Mouse (Mus musculus): Measurements from ENCODE around the gene Elovl6. TPM values are rescaled to one million over a fixed set of nuclear protein-coding genes. Genes with fewer than 3 reads are reported as not detected.

Gene Elovl6
- polyA plus RNA-seq, 1 experiment, result 3.1 TPM

DNA sequence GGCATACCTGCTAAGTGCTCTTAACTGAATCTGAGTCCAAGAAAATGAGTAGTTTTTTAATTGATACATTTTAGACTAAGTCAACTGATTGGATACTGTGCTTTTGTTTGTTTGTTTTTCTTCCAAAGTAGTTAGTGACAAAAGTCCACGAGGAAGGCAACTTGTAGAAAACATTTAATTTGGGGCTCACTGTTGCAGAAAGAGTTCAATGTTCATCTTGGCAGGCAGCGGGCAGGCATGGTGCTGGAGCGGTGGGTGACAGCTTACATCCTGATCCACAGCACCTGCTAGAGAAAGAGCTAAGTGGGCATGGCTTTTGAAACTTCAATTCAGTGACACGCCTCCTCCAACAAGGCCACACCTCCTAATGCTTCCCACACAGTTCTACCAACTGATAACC is 31.7 kb downstream of the Elovl6 start:
- no peak for DNase-seq (ENCODE audit: low read depth in 1 of 2, low spot score in 2 of 2)
- WGBS, result 97% methylated on average over 4 of the region's 4 CpGs
- Histone ChIP-seq H3K27ac (ENCODE audit: insufficient read depth, low read length) (no peak overlapping the region), H3K4me3 (ENCODE audit: extremely low read depth, insufficient read depth, insufficient read length) (no peak overlapping the region), H3K27me3 (ENCODE audit: control insufficient read depth, insufficient read depth, low read length) (no peaks in the 10 kb centered on the region), H3K4me1 (ENCODE audit: control insufficient read depth, insufficient read depth, insufficient read length) (0 out of 2 replicates have a peak, but pooled peaks cover 2% of the 10 kb centered on the region), H3K36me3 (ENCODE audit: control insufficient read depth, insufficient read depth, low read length) (no peaks in the 10 kb centered on the region)
- TF ChIP-seq POLR2A (IDR thresholded peaks at IDR 0.05; ENCODE audit: low read depth, low read length) (no peak), CTCF (IDR thresholded peaks at IDR 0.05; ENCODE audit: extremely low read depth, insufficient read depth, insufficient read length, insufficient replicate concordance) (no peak)

DNA sequence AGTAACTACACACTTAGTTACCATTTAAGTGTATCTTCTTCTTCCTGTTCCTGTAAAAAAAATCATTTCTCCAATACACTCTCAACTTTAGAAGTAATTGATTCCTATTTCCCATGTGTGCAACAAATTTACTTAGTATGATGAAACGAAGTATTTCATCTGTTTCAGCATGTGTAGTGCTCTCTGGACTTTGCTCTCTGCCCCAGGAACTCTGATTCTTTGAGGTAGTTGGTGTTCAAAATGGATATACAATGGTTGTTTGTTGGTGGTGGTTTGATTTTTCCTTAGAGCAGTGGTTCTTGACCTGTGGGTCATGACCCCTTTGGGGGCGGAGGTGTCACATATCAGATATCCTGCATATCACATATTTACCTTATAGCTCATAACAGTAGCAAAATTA is 32.7 kb downstream of the Elovl6 start:
- Histone ChIP-seq H3K4me1 (ENCODE audit: control insufficient read depth, insufficient read depth, insufficient read length) (0 out of 2 replicates have a peak, but pooled peaks cover 2% of the 10 kb centered on the region), H3K36me3 (ENCODE audit: control insufficient read depth, insufficient read depth, low read length) (no peaks in the 10 kb centered on the region), H3K27me3 (ENCODE audit: control insufficient read depth, insufficient read depth, low read length) (no peaks in the 10 kb centered on the region), H3K27ac (ENCODE audit: insufficient read depth, low read length) (no peak overlapping the region), H3K4me3 (ENCODE audit: extremely low read depth, insufficient read depth, insufficient read length) (no peak overlapping the region)
- TF ChIP-seq CTCF (IDR thresholded peaks at IDR 0.05; ENCODE audit: extremely low read depth, insufficient read depth, insufficient read length, insufficient replicate concordance), result no peak
- TF ChIP-seq POLR2A (IDR thresholded peaks at IDR 0.05; ENCODE audit: low read depth, low read length), result no peak
- DNase-seq (ENCODE audit: low read depth in 1 of 2, low spot score in 2 of 2), result no peak
- WGBS, result 88% methylated on average over 2 of the region's 2 CpGs

DNA sequence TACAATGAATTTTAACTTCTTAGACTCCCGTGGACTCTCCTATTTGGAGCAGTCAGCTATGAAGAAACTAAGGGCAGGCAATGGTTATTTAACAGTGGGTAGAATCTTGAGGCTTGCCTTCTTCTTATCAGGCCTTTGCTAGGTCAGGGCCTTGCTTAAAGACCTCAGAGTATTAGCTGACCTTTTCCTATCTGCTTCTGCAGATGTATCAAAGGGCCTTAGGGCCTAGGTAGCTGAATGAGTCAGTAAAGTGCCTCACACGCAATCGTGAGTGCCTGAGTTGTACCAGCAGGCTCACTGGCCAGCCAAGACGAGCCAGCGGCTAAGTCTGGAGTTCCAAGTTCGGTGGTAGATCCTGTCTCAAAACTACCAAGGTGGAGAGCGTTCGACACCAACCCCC is 33.3 kb downstream of the Elovl6 start:
- no peak for DNase-seq (ENCODE audit: low read depth in 1 of 2, low spot score in 2 of 2)
- Histone ChIP-seq H3K27me3 (ENCODE audit: control insufficient read depth, insufficient read depth, low read length) (no peaks in the 10 kb centered on the region), H3K4me3 (ENCODE audit: extremely low read depth, insufficient read depth, insufficient read length) (no peak overlapping the region), H3K4me1 (ENCODE audit: control insufficient read depth, insufficient read depth, insufficient read length) (0 out of 2 replicates have a peak, but pooled peaks cover 2% of the 10 kb centered on the region), H3K27ac (ENCODE audit: insufficient read depth, low read length) (no peak overlapping the region), H3K36me3 (ENCODE audit: control insufficient read depth, insufficient read depth, low read length) (no peaks in the 10 kb centered on the region)
- 81% methylated on average over 8 of the region's 8 CpGs for WGBS
- no peak for TF ChIP-seq POLR2A (IDR thresholded peaks at IDR 0.05; ENCODE audit: low read depth, low read length)
- no peak for TF ChIP-seq CTCF (IDR thresholded peaks at IDR 0.05; ENCODE audit: extremely low read depth, insufficient read depth, insufficient read length, insufficient replicate concordance)

DNA sequence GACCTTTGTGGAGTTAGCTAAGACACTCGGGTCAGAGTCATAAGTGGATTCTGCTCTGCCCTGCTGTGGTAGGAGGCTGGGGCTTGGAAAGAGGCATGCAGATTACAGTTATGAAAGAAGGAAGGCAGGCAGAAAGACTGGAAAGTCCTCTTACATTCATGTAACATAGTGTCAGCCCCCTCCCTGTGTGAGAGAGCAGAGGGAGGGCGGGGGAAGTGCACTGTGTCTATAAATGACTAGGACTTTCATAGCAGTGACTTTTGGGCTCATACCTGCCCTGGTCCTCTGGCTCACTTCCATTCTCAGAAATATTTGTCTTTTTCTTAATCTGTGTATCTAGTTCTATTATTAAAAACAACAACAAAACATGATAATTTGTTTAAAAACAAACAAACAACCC is 33.9 kb downstream of the Elovl6 start:
- TF ChIP-seq POLR2A (IDR thresholded peaks at IDR 0.05; ENCODE audit: low read depth, low read length) (no peak), CTCF (IDR thresholded peaks at IDR 0.05; ENCODE audit: extremely low read depth, insufficient read depth, insufficient read length, insufficient replicate concordance) (no peak)
- H3K27me3 ChIP-seq (ENCODE audit: control insufficient read depth, insufficient read depth, low read length), result no peaks in the 10 kb centered on the region
- H3K27ac ChIP-seq (ENCODE audit: insufficient read depth, low read length), result no peak overlapping the region
- WGBS, result 81% methylated on average over 2 of the region's 2 CpGs
- H3K36me3 ChIP-seq (ENCODE audit: control insufficient read depth, insufficient read depth, low read length), result no peaks in the 10 kb centered on the region
- no peak overlapping the region for H3K4me3 ChIP-seq (ENCODE audit: extremely low read depth, insufficient read depth, insufficient read length)
- 0 out of 2 replicates have a peak, but pooled peaks cover 2% of the 10 kb centered on the region for H3K4me1 ChIP-seq (ENCODE audit: control insufficient read depth, insufficient read depth, insufficient read length)
- no peak for DNase-seq (ENCODE audit: low read depth in 1 of 2, low spot score in 2 of 2)

DNA sequence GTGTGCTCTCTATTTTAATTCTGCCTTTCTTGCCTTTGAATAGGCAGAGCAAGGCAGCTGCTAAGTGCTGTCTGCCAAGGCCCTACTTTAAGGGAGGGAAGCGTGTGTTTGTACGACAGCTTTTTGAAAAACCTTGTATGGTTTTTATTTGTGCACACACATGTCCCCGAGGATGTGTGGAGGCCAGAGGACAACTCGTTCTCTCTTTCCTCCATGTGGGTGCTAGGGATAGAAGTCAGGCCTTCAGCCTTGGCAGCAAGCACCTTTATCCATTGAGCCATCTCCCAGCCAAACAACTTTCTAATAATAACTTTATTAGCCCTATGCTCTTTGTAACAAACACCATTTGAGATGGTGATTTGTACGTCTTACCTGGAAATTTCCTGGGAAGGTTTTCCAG is 34.7 kb downstream of the Elovl6 start:
- DNase-seq (ENCODE audit: low read depth in 1 of 2, low spot score in 2 of 2), result no peak
- 91% methylated on average over 5 of the region's 5 CpGs for WGBS
- H3K27me3 ChIP-seq (ENCODE audit: control insufficient read depth, insufficient read depth, low read length), result no peaks in the 10 kb centered on the region
- H3K27ac ChIP-seq (ENCODE audit: insufficient read depth, low read length), result no peak overlapping the region
- TF ChIP-seq CTCF (IDR thresholded peaks at IDR 0.05; ENCODE audit: extremely low read depth, insufficient read depth, insufficient read length, insufficient replicate concordance) (no peak), POLR2A (IDR thresholded peaks at IDR 0.05; ENCODE audit: low read depth, low read length) (no peak)
- H3K4me1 ChIP-seq (ENCODE audit: control insufficient read depth, insufficient read depth, insufficient read length), result 0 out of 2 replicates have a peak, but pooled peaks cover 2% of the 10 kb centered on the region
- no peak overlapping the region for H3K4me3 ChIP-seq (ENCODE audit: extremely low read depth, insufficient read depth, insufficient read length)
- no peaks in the 10 kb centered on the region for H3K36me3 ChIP-seq (ENCODE audit: control insufficient read depth, insufficient read depth, low read length)

GRCm38 (mm10) chr3:129568506-129568905 is 36.4 kb downstream of the Elovl6 start:
- no peak for TF ChIP-seq CTCF (IDR thresholded peaks at IDR 0.05; ENCODE audit: extremely low read depth, insufficient read depth, insufficient read length, insufficient replicate concordance)
- Histone ChIP-seq H3K4me1 (ENCODE audit: control insufficient read depth, insufficient read depth, insufficient read length) (peaks cover 3% of the 10 kb centered on the region; the same call in 1 of the 2 replicates), H3K4me3 (ENCODE audit: extremely low read depth, insufficient read depth, insufficient read length) (no peak overlapping the region), H3K27me3 (ENCODE audit: control insufficient read depth, insufficient read depth, low read length) (no peaks in the 10 kb centered on the region), H3K27ac (ENCODE audit: insufficient read depth, low read length) (no peak overlapping the region), H3K36me3 (ENCODE audit: control insufficient read depth, insufficient read depth, low read length) (no peaks in the 10 kb centered on the region)
- 95% methylated on average over 7 of the region's 7 CpGs for WGBS
- DNase-seq (ENCODE audit: low read depth in 1 of 2, low spot score in 2 of 2), result no peak

- WGBS, result 96% methylated on average over 8 of the region's 8 CpGs
- no peaks in the 10 kb centered on the region for H3K27me3 ChIP-seq (ENCODE audit: control insufficient read depth, insufficient read depth, low read length)
- no peaks in the 10 kb centered on the region for H3K36me3 ChIP-seq (ENCODE audit: control insufficient read depth, insufficient read depth, low read length)
- no peak overlapping the region for H3K27ac ChIP-seq (ENCODE audit: insufficient read depth, low read length)
- no peak for TF ChIP-seq CTCF (IDR thresholded peaks at IDR 0.05; ENCODE audit: extremely low read depth, insufficient read depth, insufficient read length, insufficient replicate concordance)
- no peak for TF ChIP-seq POLR2A (IDR thresholded peaks at IDR 0.05; ENCODE audit: low read depth, low read length)
- H3K4me1 ChIP-seq (ENCODE audit: control insufficient read depth, insufficient read depth, insufficient read length), result peaks cover 3% of the 10 kb centered on the region; the same call in 1 of the 2 replicates
- no peak for DNase-seq (ENCODE audit: low read depth in 1 of 2, low spot score in 2 of 2)
- H3K4me3 ChIP-seq (ENCODE audit: extremely low read depth, insufficient read depth, insufficient read length), result no peak overlapping the region
Measured at GRCm38 (mm10) chr3:129570989-129571388, 38.8 kb downstream of the Elovl6 start.
